Mouse (Mus musculus) testis, adult 2 months (tissue): ENCODE measurements around the gene Palld. TPM values are rescaled to one million over a fixed set of nuclear protein-coding genes. Genes with fewer than 3 reads are reported as not detected.
A peak's percentile ranks its signal among the peaks of the same experiment; 100 is the strongest.

ENCODE experiments used
- H3K27ac ChIP-seq: fragments of 200-500 bp; 2 replicates; pipeline ENCODE4 v1.5.1; 2012; ENCODE audit warnings: low read depth, low read length; ENCODE audit not compliant: control insufficient read depth, insufficient read depth
- H3K27me3 ChIP-seq: fragments of 200-500 bp; 2 replicates; pipeline ENCODE4 v1.6.1; 2012; ENCODE audit warnings: mild to moderate bottlenecking, low read length, moderate library complexity; ENCODE audit not compliant: control insufficient read depth, insufficient read depth
- H3K36me3 ChIP-seq: fragments of 200-500 bp; 2 replicates; pipeline ENCODE4 v1.6.1; 2012; ENCODE audit warnings: mild to moderate bottlenecking, low read length; ENCODE audit not compliant: control insufficient read depth, insufficient read depth
- H3K4me1 ChIP-seq: fragments of 200-500 bp; 2 replicates; pipeline ENCODE4 v1.6.1; 2012; ENCODE audit warnings: low read length; ENCODE audit not compliant: control insufficient read depth, insufficient read depth
- H3K4me3 ChIP-seq: fragments of 200-500 bp; 2 replicates; pipeline ENCODE4 v1.5.1; 2012; ENCODE audit warnings: low read depth, mild to moderate bottlenecking, low read length, moderate library complexity, mixed read lengths; ENCODE audit not compliant: control insufficient read depth
- CTCF ChIP-seq: fragments of 200-500 bp; IDR thresholded peaks from 2 replicates; pipeline ENCODE4 v1.5.1; 2012; ENCODE audit warnings: low read depth, mild to moderate bottlenecking, inconsistent platforms, low read length, moderate library complexity; ENCODE audit not compliant: control insufficient read depth, insufficient read depth, insufficient replicate concordance
- POLR2A ChIP-seq: fragments of 200-500 bp; IDR thresholded peaks from 2 replicates; pipeline ENCODE4 v1.6.1; 2012; ENCODE audit warnings: low read depth, mild to moderate bottlenecking, inconsistent platforms, low read length, moderate library complexity; ENCODE audit not compliant: control insufficient read depth
- polyA plus RNA-seq: library from polyadenylated mRNA; depleted of rRNA; stranded (reverse); fragments of >200 nt; gene quantifications from 2 replicates; pipeline ENCODE4 v1.2.3, GENCODE M21; 2012

The Palld gene
- polyA plus RNA-seq, 1 experiment = 7.8 TPM

DNA sequence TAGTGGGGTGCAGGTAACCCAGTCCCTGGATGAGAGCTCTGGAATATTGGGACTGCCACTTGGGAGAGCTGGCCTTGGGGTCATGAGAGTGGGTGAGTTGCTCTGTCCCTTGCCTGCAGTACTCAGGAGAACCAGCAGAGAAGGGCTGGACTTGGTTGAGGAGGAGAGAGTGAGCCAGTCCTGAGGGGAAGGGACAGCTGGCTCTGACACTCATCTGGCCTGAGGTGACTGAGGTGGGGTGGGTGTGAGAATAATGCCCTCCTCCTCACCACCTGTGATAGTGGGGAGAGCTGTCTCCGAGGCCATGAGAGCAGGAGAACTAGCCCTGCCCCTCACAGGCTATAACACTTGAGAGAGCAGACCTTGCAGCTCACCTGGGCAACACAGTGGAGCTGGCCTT is 5.1 kb downstream of the Palld start:
- no peaks in the 10 kb centered on the region for H3K36me3 ChIP-seq
- H3K27ac ChIP-seq = no peak overlapping the region
- TF ChIP-seq POLR2A (no peak), CTCF (no peak)
- H3K27me3 ChIP-seq = no peaks in the 10 kb centered on the region
- H3K4me1 ChIP-seq = no peaks in the 10 kb centered on the region
- H3K4me3 ChIP-seq = no peak overlapping the region

DNA sequence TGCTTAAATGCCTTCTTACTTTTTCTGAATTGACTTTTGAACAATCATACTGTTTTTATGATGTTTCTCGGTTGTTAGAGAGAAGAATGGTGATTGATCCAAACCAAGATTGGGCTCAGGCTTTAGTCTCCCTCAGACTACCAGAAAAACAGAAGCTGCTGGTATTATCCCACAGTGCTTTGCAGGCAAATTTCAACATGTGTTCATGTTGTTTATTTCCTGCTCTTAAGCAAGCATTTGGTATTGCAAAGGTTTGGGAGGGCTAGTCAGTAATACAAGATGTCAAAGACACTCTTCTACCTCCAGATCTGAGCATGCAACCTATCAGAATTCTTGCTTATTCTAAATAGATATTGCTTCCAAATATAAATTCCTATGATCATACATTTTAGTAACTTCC is 5.7 kb downstream of the Palld start:
- H3K36me3 ChIP-seq = no peaks in the 10 kb centered on the region
- no peak overlapping the region for H3K27ac ChIP-seq
- H3K4me3 ChIP-seq = no peak overlapping the region
- TF ChIP-seq POLR2A (no peak), CTCF (no peak)
- H3K27me3 ChIP-seq = no peaks in the 10 kb centered on the region
- H3K4me1 ChIP-seq = no peaks in the 10 kb centered on the region

DNA sequence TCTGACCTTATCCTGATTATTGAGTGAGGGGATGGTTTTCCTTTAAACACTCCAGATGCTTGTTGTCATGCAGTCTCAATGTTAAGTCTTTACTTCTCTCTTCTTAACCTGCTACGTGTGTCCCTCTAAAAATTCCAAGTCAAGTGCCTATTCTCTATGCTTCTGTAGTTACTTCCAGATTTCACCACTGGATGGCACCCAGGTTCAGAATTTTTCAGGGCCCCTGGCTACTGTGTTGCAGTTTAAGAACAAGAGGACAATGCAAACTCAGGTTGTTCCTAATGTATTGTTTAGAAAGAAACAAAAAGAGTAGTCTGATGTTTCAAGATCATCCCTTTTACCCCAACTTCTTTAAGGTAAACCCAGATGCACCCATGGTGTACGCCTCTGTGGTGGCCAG is 8.4 kb downstream of the Palld start:
- Histone ChIP-seq H3K4me3 (no peak overlapping the region), H3K27ac (no peak overlapping the region), H3K4me1 (no peaks in the 10 kb centered on the region), H3K36me3 (no peaks in the 10 kb centered on the region), H3K27me3 (no peaks in the 10 kb centered on the region)
- no peak for TF ChIP-seq CTCF

DNA sequence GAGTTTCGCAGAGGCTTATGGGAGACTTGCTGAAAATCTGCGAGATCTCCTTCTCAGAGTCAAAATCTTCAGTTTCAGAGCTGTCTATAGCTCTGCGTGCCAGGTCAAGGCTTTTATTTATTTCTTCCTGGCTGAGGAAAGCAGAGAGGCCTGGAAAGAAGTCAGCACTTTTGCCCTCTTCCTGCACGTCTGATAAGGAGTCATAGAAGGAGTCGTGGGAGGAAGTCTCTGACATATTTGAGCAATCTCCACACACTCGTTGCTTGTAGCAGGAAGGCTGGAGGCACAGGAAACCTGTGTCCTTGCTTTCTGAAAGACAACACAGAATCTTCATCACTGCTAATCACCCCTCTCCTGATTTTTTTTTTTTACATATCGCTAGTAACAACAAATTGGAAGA is 24.9 kb downstream of the Palld start:
- no peak for TF ChIP-seq POLR2A
- TF ChIP-seq CTCF = no peak

DNA sequence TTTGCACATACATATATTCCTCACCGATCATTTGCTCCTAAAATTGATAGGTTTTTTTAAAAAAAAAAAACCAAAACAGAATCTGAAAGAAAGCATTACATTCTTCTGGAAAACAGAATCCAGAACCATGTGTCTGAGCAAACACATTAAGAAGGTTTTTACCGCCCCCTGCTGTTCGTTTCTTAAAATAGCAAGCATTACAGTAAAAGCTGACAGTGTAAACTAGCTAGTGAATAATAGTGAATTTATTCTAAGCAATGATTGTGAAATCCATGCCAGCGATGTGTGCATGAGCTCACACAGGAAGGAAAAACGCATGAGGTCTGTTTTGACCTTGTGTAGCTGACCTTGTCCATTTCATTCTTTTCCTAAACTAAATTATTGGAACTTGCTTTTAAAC is 27.2 kb downstream of the Palld start:
- H3K4me3 ChIP-seq = no peak overlapping the region

More for the DNA sequence above, 24.9 kb downstream of the Palld start:
- H3K36me3 ChIP-seq = no peaks in the 10 kb centered on the region
- no peaks in the 10 kb centered on the region for H3K27me3 ChIP-seq
- H3K4me3 ChIP-seq = peak overlapping the region; percentile 36
- H3K4me1 ChIP-seq = peaks cover 7% of the 10 kb centered on the region
- H3K27ac ChIP-seq = no peak overlapping the region

DNA sequence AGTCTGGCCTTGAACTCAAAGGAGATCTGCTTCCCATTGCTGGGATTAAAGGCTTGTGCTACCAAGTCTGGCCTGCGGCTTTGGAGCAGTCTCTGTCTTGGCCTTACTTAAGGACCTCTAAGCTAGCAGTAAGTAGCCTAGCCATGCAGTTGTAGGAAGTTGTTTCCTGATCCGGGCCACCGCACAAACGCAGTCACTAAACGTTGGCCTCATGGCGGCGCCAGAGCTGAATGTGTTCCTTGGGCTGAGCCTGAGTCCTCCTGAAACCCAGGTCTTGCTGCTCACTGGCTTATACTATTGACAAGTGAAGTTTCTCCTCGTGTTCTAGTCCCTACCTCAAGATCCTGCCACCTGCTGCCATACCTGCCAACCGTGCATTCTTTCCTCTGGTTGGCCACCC is 28.5 kb downstream of the Palld start:
- Histone ChIP-seq H3K27ac (no peak overlapping the region), H3K4me1 (peaks cover 7% of the 10 kb centered on the region), H3K27me3 (no peaks in the 10 kb centered on the region), H3K36me3 (no peaks in the 10 kb centered on the region), H3K4me3 (no peak overlapping the region)
- TF ChIP-seq CTCF (no peak), POLR2A (no peak)

More for the DNA sequence above, 27.2 kb downstream of the Palld start:
- H3K36me3 ChIP-seq = no peaks in the 10 kb centered on the region
- no peak overlapping the region for H3K27ac ChIP-seq
- no peak for TF ChIP-seq POLR2A
- H3K4me1 ChIP-seq = peaks cover 7% of the 10 kb centered on the region
- no peaks in the 10 kb centered on the region for H3K27me3 ChIP-seq

DNA sequence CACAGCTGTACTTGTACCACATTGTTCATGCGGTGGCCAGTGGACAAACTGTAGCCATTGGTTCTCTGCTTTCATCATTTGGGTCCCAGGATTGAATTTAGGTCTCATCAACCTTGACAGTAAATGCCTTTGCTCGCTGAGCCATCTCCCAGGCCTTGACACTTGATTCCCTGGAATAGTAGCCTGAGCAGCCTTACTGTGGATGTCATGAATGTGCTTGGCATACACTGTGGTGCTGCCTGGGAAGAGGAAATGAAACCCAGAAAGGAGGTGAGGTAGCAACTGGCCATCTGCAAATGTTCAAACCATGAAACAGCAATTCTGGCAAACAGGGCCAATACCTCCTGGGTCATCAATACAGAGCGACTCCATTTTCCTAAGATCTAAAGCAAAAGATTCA is 34.0 kb downstream of the Palld start:
- Histone ChIP-seq H3K27me3 (no peaks in the 10 kb centered on the region), H3K27ac (no peak overlapping the region), H3K36me3 (no peaks in the 10 kb centered on the region), H3K4me1 (no peaks in the 10 kb centered on the region), H3K4me3 (no peak overlapping the region)
- TF ChIP-seq POLR2A (no peak), CTCF (no peak)

DNA sequence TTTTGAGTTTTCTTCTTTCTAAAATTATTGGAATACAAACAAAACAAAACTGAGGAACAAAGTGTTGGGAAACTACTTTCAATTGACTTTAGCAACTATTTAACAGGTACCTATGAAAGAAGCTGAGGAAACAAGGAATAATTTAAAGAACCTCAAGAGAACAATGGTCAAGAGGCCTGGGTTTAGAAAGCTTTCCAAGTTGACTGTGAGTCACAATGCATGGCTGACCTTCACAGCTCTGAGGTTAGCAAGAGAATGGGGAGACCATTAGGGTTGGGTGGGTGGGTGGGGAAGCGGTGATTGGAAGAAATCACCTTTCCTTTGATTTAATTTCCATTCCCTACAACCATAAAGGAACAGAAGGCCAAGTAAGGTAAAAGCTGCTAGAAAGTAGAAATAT is 35.6 kb downstream of the Palld start:
- Histone ChIP-seq H3K27ac (no peak overlapping the region), H3K27me3 (no peaks in the 10 kb centered on the region), H3K4me1 (no peaks in the 10 kb centered on the region), H3K4me3 (no peak overlapping the region), H3K36me3 (no peaks in the 10 kb centered on the region)
- TF ChIP-seq POLR2A = no peak
- no peak for TF ChIP-seq CTCF
